Mouse (Mus musculus) frontal cortex, postnatal 14 days (tissue): ENCODE measurements around the gene Amer1.

Experiments
- DNase-seq, 2 experiments: peaks; one replicate each; pipeline ENCODE4 v3.0.0; 2022; ENCODE audit warnings: low spot score in 2 of 2

Gene Amer1

DNA sequence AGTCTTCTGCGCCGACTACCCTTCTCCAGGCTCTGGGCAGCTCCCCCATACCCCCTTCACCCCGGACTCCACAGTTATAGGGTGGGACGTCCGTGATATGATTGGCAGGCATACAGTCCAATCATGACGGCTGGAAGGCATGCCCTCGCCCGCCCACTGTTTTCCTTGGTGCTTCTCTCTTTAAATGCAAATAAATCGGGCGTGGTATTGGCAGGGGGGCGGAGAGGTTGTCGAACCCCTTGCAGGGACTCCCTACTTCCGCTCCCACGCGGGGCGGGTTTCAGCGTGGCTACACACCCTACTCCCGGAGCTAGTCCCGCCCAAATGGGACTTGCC lies at the start of gene Amer1:
Amer1 (minus strand) TSS at position 97 of the 336 bp plus-strand sequence.
- peak; percentile 87 to 88 for DNase-seq

DNA sequence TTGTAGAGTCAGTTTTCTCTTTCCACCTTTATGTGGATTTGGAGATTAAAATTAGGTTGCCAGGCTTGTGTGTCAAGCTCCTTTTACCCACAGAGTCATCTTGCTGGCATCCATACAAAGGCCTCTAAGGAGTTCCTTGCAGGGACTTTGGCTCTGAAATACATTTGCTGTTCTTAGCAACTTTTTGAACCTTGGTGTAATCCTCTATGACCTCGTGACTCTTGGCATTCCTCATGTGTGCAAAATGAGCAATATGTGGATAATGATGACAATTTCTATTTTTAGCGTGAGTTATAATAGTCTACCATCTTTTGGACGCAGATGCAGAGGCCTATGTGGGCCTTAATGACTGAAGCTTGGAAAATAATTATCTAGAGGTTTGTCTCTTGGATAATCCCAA lies 12.5 kb upstream of the Amer1 start:
- no peak for DNase-seq

DNA sequence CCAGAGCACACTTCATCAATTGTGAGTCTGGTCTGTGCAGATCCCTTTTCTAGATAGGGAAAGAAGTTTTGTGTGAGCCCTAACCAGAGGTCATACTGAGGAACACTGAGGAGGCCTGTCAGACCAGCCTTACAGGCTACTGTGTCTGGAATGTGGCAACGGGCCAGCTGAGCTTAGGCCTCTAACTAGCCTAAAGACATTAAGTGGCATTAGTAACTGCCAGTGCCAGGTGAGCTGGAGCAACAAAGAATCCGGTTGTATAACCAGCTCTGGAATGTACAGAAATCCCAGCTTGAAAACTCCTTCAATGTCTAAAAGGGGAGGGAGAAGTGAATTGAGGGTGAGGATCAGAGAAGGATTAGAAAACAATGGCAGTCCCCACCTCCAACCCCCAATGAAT lies 1.2 kb upstream of the Amer1 start:
- no peak for DNase-seq

DNA sequence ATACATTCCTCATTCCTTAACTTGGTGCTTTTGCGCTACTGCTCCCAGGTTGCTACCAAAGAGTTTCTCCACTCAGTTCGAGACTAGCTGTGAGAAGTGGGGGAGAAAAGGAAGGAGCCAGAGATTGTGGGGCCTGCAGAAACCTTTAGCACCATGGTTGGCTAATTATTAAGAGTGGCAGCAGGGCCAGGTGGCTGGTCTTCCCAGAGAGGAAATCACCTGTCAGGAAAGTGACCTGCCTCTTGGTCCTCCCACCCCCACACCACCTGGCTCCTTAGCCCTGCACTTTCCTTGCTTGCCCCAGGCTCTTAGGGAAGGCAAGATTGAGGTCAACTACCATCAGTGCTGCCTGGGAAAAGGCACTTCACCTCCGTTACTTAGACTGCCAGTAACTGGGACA lies 469 bp upstream of the Amer1 start:
- no peak for DNase-seq

DNA sequence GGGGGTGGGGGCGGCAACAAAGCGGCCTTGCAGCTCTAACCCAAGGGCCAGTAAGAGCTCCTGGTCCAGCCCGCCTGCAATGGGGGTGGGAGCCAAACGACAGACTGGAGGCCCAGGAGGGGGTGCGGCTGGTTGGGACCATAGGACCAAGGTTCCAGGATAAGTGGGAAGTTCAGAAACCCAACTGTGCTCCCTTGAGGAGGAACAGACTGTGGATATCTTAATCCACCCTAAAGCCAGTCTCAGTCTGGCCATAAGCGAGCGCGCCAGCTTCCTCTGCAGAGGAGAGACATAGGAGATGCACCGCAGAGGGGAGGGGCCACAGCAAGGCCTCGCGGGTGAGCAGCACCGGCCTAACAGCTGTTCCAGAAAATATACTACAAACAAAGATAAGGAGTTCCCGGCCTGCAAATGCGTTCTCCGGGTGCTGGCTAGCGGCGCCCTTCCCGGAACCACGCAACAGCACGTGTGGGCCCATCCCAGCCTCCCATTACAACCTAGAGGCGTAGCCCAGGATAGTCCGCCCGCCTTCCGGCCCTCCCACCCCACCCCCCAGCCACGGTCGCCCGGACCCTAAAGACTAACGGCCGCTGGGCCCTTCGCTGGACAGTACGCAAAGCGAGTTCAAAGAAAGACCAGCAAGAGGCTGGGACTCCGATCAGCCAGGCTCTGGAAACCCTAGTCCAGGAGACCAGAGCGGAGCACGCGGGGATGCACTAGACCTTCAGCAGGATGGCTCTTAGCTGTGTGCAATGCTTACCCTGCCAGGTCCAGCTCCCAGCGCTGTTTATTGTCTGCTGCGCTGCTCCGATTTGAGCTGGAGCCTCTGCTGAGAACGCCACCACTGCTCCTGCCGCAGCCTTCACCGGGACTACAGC lies 535 bp downstream of the Amer1 start:
- DNase-seq, result peak in 1 of 2 experiments; percentile 23

DNA sequence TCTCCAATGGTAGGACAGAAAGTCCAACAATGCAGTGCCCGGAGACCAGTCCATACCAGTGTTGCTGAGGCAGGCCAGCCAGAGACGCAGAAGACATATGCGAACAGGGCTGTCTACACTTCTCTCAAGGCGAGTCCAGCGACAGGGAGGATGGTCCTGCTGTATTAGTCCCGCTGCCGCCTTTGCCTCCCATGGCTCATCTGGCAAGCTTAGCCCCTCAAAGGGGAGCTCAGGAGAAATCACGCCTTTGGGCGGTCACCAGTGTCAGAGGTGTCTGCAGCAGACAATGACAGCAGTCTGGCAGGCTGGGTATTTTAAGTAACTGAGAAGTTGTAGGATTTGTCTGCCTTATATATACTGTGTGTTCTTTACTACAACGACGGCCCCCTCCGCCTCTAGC lies 1.3 kb downstream of the Amer1 start:
- DNase-seq, result no peak

DNA sequence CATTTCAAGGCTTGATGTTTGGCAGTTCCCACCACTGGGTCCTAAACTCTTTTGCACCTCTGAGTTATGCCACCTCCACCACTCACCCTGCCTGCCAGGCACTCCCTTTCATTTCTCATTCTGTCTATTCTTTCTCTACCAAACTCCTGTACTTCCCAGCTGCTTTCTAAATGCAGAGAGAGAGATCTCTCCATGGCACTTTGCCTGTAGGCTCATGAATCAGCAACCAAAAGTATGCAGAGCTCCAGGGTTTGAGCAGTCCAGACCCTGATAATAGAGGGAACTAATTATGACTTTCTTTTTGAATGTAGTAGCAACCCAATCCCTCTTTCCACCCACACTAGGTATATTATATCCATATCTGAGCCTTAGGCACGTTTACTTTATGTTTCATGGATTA lies 2.4 kb downstream of the Amer1 start:
- no peak for DNase-seq

DNA sequence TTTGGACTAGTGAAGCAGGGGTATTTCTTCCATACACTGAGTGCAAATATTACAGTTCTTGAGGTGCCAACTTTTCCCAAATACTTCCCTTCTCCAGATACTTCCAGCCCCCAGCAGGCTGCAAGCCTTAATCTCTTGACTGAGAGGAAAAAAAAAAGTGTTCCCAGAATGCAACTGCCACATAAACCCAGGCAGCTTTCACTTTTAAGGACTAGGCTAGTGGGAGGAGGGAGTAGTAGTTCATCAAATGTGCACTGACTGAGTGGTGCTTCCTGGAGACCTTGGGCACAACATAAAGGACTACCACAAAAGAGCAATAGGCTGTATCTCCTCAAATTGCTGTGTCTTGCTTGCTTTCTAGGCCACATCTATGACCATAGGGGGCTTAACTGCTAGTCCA lies 3.4 kb downstream of the Amer1 start:
- no peak for DNase-seq

DNA sequence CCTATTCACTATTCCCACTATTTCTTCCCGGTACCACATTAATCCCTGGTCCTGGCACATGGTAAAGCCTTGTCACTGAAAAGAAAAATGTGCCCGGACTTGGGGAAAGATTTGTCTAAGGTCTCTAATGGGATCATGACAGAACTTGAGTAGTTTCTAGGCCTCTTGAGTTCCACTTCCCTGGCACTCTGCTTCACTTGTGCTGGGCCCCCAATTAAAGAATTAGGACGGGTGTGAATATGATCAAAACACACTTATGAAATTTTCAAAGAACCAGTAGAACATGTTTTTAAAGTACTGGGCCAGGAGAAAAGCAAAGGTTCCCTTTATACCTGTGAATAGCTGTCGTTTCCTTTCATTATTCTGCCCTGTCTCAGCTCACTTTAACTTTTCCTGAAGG lies 6.2 kb downstream of the Amer1 start:
- DNase-seq, result no peak

DNA sequence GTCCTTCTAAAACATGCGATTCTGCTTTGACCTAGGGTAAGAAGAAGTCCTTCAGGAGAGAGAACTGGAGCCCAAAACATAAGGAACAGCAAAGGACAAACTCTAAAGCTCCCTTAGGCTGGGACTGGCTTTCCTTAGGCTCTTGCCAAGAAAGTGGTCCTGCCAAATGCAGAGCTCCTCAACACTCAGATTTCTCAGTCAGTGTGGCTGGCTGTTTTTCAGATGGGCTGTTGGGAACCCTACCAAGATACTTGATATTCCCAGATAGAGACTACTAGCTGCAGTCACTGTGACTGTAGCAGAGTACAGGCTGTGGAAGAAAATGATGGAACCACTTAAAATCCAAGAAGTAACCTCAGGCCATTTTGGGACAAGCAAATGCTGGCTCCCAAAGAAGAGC lies 7.4 kb downstream of the Amer1 start:
- DNase-seq, result no peak

DNA sequence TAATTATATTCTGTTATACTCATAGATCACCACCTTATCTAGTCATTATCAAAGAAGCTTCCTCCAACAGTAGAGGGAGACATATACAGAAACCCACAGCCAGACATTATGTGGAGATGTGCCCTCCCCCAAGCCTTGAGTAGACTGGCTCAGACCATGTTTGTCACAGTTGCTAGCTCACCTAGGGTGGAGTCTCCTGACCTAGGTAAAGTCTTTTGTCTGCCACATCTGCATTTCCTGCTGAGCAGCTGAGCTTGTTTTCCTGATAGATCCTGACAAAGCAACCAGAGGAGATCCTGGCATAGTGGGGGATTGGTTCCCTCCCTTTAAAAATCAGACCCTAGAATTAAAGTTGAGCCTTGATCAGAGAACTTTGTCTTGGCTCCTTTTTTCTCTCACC lies 71.6 kb downstream of the Amer1 start:
- DNase-seq, result no peak
